Mouse (Mus musculus) olfactory bulb, adult 2 months (tissue): ENCODE results near the gene Slc35f5. TPM values are rescaled to one million over a fixed set of nuclear protein-coding genes. Genes with fewer than 3 reads are reported as not detected.

Source experiments
- H3K27ac ChIP-seq: fragments of 200-500 bp; 2 replicates; pipeline ENCODE4 v1.5.1; 2012; ENCODE audit warnings: low read depth, low read length; ENCODE audit not compliant: insufficient read depth
- H3K4me1 ChIP-seq: fragments of 200-500 bp; 2 replicates; pipeline ENCODE4 v1.6.1; 2012; ENCODE audit warnings: low read length; ENCODE audit not compliant: control insufficient read depth, insufficient read depth
- H3K4me3 ChIP-seq: fragments of 200-500 bp; 2 replicates; pipeline ENCODE4 v1.5.1; 2012; ENCODE audit warnings: mild to moderate bottlenecking, low read depth, low read length, moderate library complexity; ENCODE audit not compliant: insufficient read depth
- CTCF ChIP-seq: fragments of 200-500 bp; IDR thresholded peaks from 2 replicates; pipeline ENCODE4 v1.5.1; 2012; ENCODE audit warnings: low read depth, mild to moderate bottlenecking, low read length, moderate library complexity; ENCODE audit not compliant: insufficient read depth
- POLR2A ChIP-seq: fragments of 200-500 bp; IDR thresholded peaks from 2 replicates; pipeline ENCODE4 v1.6.1; 2012; ENCODE audit warnings: mild to moderate bottlenecking, low read depth, low read length, moderate library complexity; ENCODE audit not compliant: insufficient read depth
- WGBS: fragments of 180-500 bp; shearing (Covaris S2); methylation state at CpG from one replicate; pipeline ENCODE4 v1.1.7; 2018; 5-methylcytosine and 5-hydroxymethylcytosine counted together
- polyA plus RNA-seq: library from polyadenylated mRNA; stranded (reverse); fragments of >200 nt; gene quantifications from 2 replicates; pipeline ENCODE4 v1.2.4, GENCODE M21; 2012; ENCODE audit warnings: low replicate concordance; ENCODE audit not compliant: missing spikeins, insufficient read depth, insufficient read length

The Slc35f5 gene
- polyA plus RNA-seq, 1 experiment = not detected

DNA sequence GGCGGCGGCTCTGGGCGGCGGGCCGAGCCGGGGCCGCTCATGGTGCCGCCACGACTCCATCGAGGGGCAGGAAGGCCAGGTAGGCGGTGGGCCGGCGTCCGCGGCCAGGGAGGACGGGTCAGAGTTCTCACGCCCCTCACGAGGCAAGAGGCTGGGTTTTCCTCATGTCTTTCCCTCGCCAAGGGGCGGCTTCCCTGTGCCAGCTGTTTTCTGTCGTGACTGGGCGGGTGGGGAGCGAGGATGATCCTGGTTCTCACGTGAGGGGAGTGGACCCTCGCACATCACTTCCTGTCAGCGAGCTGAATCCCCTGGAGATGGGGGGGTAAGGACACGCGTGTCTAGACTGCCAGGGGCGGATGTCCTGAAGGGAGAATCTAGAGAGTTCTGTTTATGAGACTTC lies 811 bp downstream of the Slc35f5 start:
- peak overlapping the region; percentile 68 for H3K4me3 ChIP-seq
- TF ChIP-seq POLR2A = no peak
- TF ChIP-seq CTCF = no peak

DNA sequence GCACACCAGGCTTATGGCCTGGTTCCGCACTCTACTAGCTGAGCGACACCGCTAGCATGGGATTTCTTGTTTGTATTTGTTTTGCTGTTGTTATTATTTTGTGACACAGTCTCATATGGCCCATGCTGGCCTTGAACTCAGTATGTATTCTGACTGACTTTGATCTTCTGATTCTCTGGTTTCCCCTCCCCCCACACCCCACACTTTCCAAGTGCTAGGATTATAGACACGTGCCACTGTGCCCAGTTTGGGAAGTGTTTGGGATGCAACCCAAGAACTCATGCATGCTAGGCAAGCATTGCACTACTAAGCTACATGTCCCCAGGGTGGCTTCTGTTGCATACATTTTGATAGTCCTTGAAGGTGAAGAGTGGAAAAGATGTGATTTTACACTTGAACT lies 1.4 kb downstream of the Slc35f5 start:
- TF ChIP-seq CTCF (no peak), POLR2A (no peak)
- no peak overlapping the region for H3K27ac ChIP-seq
- H3K4me1 ChIP-seq = no peaks in the 10 kb centered on the region
- 81% methylated on average over 4 of the region's 4 CpGs for WGBS
- H3K4me3 ChIP-seq = peak overlapping the region; percentile 68; the same call in 1 of the 2 replicates

More for the DNA sequence above, 811 bp downstream of the Slc35f5 start:
- H3K4me1 ChIP-seq = no peaks in the 10 kb centered on the region
- WGBS = 1% methylated on average over 29 of the region's 29 CpGs
- H3K27ac ChIP-seq = peak overlapping the region; percentile 43

DNA sequence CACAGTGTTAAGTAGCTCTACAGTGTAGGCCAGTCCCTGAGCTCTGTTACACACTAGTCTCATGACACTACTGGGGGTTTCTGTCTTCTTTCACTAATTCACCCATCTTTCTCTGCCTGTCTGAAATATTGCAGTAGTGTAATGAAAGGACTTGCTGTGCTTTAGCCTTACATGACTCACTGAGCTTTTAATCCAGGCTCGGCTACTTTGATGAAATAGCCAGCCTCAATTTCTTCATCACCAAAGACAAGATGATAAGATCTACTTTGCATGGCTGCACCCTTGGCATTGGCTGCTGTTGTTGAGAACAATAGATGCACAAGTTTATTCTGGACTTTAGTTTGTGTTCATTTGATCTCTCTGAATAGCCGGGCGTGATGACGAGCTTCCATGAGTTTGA lies 7.7 kb downstream of the Slc35f5 start:
- H3K27ac ChIP-seq = no peak overlapping the region
- H3K4me3 ChIP-seq = no peak overlapping the region
- TF ChIP-seq CTCF (no peak), POLR2A (no peak)
- WGBS = 82% methylated on average over 4 of the region's 4 CpGs
- H3K4me1 ChIP-seq = no peaks in the 10 kb centered on the region

DNA sequence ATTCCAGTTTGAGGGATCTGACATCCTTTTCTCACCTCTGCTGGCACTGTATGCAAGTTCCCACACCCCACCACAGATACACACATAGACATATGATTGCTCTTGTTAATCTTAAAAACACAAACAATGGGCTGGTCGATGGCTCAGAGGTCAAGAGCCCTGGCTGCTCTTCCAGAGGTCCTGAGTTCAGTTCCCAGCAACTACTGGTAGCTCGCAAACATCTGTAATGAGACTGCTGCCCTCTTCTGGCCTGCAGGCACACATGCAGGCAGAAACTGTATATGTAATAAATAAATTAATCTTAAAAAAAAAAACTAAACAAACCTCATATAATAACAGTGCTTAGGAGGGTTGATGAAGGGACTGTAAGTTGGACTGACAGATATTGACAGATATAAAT lies 13.8 kb downstream of the Slc35f5 start:
- 87% methylated on average over 2 of the region's 2 CpGs for WGBS
- peaks cover 2% of the 10 kb centered on the region for H3K4me1 ChIP-seq
- peak; percentile 25; the same call in 1 of the 2 replicates for TF ChIP-seq CTCF
- TF ChIP-seq POLR2A = no peak
- H3K27ac ChIP-seq = no peak overlapping the region
- no peak overlapping the region for H3K4me3 ChIP-seq

DNA sequence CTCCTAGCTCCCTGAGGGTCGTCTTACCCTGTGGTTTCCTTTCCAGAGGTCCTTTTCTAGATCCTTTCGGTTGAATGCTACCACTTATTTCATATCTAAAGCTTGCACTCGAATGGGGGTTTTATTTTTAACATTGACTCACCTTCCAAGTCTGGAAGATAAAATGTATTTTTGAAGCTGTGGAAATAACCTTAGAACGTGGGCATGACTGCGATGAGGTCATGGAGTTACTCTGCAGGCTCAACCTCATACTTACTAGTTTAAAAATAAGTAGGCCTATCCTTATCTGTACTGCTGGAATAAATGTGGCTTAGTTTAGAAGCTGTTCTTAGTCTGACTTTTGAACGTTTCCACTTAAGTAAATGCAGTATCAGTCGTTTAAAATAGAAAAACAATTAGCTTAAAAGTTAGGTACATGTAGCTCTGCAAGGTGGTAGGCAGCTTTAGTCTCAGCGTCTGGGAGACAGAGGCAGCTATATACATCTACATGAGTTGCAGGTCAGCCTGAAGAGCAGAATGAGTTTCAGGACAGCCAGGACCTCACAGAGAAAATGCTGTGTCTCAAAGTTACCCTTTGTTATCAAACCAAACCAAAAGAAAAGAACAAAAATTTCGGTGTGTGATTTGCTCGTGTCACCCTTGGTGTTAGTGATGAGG lies 15.2 kb downstream of the Slc35f5 start:
- TF ChIP-seq POLR2A (no peak), CTCF (no peak)

DNA sequence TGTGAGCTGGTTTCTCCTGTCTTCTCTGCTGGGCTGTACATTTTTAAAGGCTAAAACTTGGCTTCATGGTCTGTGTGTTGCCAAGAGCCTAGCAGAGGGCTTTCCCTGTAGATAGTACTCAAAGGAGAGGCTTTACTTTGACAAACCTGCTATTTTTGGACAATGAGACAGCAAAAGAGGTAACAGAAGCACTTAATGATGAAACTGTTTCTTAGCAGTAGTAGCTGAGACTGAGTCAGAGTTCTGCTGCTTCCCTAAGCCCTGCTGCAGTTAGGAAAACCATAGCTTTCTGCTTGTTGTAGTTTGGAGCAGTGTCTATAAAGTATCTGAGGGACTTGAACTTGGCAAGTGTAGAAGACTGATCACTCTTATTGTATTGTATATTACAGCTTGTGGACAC lies 16.6 kb downstream of the Slc35f5 start:
- no peak overlapping the region; the same call in 1 of the 2 replicates for H3K27ac ChIP-seq
- no peak overlapping the region for H3K4me3 ChIP-seq
- H3K4me1 ChIP-seq = peaks cover 2% of the 10 kb centered on the region
- TF ChIP-seq CTCF (no peak), POLR2A (no peak)

More for the DNA sequence above, 15.2 kb downstream of the Slc35f5 start:
- Histone ChIP-seq H3K27ac (peak overlapping the region; percentile 62), H3K4me3 (no peak overlapping the region), H3K4me1 (peaks cover 2% of the 10 kb centered on the region)
- WGBS = 50% methylated on average over 10 of the region's 10 CpGs

DNA sequence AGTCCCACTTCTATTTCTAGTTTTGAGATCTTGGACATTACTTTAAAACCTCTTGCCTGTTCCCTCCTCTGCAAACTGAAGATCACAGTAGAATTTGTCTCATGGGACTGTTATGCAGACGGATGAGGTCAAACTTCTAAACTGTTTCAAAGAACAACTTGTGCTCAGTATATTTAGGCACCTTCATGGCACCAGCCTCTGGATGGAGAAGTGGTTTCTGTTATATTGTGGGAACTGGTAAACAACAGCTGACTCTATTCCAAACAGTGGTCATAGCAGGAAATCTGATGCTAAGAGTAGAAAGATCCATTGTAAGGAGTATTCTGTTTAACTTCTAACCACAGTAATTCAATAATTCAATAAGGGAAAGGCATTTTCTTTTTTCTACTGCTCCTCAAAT lies 17.7 kb downstream of the Slc35f5 start:
- H3K4me3 ChIP-seq = no peak overlapping the region
- WGBS = 91% methylated on average over 1 of the region's 1 CpGs
- TF ChIP-seq CTCF (no peak), POLR2A (no peak)
- no peak overlapping the region for H3K27ac ChIP-seq
- H3K4me1 ChIP-seq = peaks cover 2% of the 10 kb centered on the region

DNA sequence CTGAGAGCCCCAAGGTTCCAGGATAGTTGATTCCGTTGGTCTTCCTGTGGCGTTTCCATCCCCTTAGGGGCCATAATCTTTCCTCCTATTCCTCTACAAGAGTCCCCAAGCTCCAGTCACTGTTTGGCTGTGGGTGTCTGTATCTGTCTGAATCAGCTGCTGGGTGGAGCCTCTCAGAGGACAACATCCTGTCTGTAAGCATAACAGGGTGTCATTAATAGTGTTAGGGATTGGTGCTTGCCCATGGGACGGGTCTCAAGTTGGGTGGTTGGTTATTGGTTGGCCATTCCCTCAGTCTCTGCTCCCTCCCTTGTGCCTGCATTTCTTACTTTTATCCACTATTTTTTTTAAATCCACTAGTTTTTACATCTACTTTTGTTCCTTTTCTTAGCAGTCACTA lies 20.7 kb downstream of the Slc35f5 start:
- 92% methylated on average over 3 of the region's 3 CpGs for WGBS
- Histone ChIP-seq H3K27ac (no peak overlapping the region), H3K4me3 (no peak overlapping the region), H3K4me1 (no peaks in the 10 kb centered on the region)
- no peak for TF ChIP-seq CTCF
- TF ChIP-seq POLR2A = no peak

DNA sequence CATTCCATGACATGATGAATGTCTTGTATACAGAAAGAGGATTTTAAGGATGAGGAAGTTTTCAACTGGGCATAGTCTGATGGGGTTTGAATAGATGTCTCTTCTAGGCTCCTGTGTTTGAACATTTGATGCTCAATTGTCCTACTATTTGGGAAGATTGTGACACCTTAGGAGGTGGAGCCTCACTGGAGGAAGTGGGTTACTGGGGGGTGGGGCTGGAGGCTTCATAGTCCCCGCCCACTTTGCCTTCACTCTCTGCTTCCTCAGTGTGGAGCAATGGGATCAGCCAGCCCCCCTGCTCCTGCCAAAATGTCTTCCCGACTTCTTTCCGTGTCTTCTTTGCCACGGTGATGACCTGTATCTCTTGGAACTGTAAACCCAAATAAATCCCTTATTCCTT lies 43.2 kb downstream of the Slc35f5 start:
- TF ChIP-seq POLR2A (no peak), CTCF (no peak)
- Histone ChIP-seq H3K4me1 (peaks cover 5% of the 10 kb centered on the region), H3K27ac (no peak overlapping the region), H3K4me3 (no peak overlapping the region)
- 81% methylated on average over 4 of the region's 4 CpGs for WGBS
